Mouse (Mus musculus): ENCODE results near the gene Ap2a1. TPM values are rescaled to one million over a fixed set of nuclear protein-coding genes. Genes with fewer than 3 reads are reported as not detected.

Ap2a1 gene
- 74.2 and 77.0 TPM in 2 replicates for polyA plus RNA-seq (2016; fragmentation: Nextera tagmentation; extraction: Ambion mirVana)

DNA sequence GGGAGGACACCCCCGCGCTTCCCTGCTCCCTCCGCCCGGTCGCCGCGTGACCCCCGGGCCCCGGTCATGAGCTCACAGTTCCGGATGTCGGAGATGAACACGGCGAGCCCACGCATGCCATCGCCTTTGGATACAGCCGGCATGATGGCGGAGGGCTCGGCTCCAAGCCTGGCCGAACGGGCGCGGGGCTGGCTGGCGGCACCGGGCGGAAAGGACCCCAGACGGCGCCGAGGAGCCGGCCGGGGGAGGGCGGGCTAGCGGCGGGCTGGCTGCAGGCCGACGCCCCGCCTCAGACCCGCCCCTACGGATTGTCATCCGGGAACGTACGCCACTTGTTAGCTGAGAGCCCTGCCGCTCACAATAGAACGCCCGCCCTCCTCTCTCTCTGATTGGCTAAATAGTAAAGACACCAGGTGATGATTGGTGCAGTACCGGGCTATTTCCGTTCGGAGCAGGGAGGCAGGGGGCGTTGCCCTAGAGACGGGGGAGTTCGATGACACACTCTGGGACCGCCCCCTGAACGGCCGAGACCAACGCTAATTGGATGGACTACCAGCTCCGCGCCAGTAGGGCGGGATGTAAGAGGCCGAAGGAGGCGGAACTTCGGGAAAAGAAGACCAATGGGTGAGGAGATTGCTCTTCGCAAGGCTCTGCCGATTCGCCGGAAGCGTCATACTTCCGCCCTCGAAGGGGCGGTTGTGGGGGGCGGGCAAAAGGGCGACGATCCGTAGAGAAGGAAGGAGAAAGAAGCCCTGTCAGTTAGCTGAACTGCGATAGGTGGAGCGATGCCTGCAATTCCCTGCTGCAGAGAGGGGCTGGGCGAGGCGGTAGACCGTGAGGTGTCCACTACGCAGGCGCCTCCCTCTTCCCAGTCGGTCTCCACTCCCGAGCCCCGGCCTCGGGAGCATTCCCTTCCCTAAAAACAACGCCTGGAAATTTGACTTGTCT is at the start of gene Ap2a1:
Gene Ap2a1, minus strand, starts transcription at position 293 of the 948 bp plus-strand sequence.
- DNase-seq (ENCODE audit: low spot score): peak; percentile 100
- no peaks in the 10 kb centered on the region for H3K9me3 ChIP-seq (replicated peaks)
- under 1% methylated on average over 84 of the region's 84 CpGs for WGBS
- peak within 1 kb of the TSS; percentile 90 for H3K27ac ChIP-seq (replicated peaks)
- peaks cover 24% of the 10 kb centered on the region for H3K36me3 ChIP-seq
- H3K27me3 ChIP-seq (ENCODE audit: low read depth, poor library complexity, severe bottlenecking): no peaks in the 10 kb centered on the region
- H3K4me1 ChIP-seq: peaks cover 28% of the 10 kb centered on the region
- H3K4me3 ChIP-seq: peak within 1 kb of the TSS; percentile 74

DNA sequence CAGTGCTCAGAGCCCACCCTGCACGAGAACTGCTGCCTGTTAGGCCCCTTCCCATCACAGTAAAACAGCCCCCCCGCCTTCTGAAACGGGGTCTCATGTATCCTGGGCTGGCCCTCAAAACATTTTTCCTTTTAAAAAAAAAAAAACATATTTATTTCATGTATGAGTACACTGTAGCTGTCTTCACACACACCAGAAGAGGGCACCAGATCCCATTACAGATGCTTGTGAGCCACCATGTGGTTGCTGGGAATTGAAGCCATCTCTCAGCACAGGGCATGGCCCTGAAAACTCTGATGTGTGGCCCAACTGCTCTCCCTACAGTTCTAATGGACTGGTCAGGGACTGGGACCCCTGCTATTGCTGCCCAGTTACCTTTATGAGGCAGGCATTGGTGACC is 49.0 kb upstream of the Ap2a1 start:
- WGBS: 96% methylated on average over 3 of the region's 3 CpGs
- Histone ChIP-seq H3K27ac (replicated peaks) (no peak overlapping the region), H3K27me3 (ENCODE audit: low read depth, poor library complexity, severe bottlenecking) (no peaks in the 10 kb centered on the region), H3K9me3 (replicated peaks) (no peaks in the 10 kb centered on the region), H3K36me3 (peaks cover 80% of the 10 kb centered on the region), H3K4me1 (peaks cover 31% of the 10 kb centered on the region), H3K4me3 (no peak overlapping the region)
- DNase-seq (ENCODE audit: low spot score): no peak

DNA sequence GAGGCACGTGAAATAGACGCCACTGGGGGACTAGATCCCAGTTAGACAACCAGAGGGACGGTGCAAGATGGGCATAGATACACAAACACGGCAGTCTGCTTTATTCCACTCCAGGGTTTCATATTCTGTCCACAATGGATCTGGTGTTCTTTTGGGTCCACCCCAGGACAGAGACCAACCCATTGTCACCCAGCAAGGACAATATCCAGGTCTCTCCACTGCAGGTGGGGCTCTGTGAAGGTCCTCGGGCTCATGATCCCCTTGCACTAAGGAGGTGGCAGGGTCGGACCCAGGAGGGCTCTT is 45.8 kb upstream of the Ap2a1 start:
- Histone ChIP-seq H3K4me1 (peaks cover 58% of the 10 kb centered on the region), H3K36me3 (peaks cover 48% of the 10 kb centered on the region), H3K27ac (replicated peaks) (peak overlapping the region; percentile 24; the same call in 1 of the 2 replicates), H3K27me3 (ENCODE audit: low read depth, poor library complexity, severe bottlenecking) (no peaks in the 10 kb centered on the region), H3K9me3 (replicated peaks) (no peaks in the 10 kb centered on the region), H3K4me3 (peak overlapping the region; percentile 55)
- WGBS: 27% methylated on average over 6 of the region's 6 CpGs
- no peak for DNase-seq (ENCODE audit: low spot score)

DNA sequence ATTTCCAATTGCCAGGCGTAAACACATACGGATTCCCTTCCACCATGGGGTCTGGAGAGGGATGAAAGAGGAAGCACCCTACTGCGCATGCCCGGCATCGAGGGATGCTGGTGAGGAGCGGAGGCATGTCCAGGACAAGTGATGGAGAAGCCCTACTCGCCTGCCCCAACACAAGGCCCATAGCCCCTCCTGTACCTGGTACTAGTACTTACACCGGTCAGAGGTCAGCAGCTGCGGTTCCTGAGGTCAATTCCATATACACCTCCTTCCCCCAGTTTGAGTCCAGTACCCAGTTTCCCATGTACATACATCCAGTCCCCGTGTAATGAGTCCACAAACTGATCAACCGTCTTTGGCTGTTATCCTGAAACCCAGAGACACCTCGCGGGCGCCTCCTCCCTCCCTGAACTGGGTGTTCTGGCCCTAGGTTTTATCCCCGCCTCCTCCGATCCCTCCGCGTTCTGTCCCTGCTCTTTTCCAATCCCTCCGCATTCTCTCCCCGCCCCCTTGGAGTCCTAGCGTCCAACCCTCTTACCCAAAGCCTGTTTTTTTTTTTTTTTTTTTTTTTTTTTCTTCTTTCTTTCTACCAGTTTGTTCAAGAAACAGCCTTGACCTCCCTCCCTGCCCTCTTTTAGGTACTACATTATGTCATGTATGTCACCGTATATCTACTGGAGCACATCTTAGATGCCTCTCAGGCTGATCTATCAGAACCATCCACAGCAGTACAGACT is 45.3 kb upstream of the Ap2a1 start, which contains the start of gene Cpt1c:
Gene Cpt1c, minus strand, starts transcription at position 469 of the 734 bp plus-strand sequence.
- WGBS: 1% methylated on average over 22 of the region's 22 CpGs
- Histone ChIP-seq H3K9me3 (replicated peaks) (no peaks in the 10 kb centered on the region), H3K4me3 (peak within 1 kb of the TSS; percentile 55)

DNA sequence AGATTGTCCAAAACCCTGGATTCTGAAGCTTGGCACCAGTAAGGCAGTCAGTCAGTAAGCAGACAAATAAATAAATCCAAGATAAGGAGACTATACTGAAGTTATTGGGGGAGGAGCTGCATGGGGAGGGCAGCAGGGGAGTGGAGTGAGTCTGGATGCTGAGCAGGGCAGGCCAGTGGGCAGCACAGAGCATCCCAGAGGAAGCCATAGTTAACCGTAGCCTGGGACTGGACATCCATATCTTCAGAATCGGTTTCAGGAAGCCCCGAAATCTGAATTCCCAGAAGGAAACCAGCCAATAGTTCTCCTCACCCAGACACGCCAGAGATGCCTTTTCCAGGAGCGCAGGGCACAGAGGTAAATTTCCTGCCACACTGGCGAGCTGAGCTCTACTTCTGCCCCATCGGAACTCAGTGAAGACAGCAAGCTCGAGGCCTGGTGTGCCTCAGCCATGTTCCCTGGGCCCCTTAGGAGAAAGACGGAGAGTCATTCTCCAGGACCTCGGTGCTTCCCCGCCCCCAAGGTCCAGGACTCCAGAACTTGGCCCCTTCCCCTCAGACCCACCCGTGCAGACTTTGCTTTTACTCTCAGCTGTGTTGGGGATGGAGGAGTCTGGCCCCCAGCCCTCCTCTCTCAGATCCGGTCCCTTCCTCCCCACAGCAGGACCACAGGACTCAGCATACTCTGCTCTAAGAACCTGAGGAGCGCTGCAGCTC is 44.3 kb upstream of the Ap2a1 start:
- no peak for DNase-seq (ENCODE audit: low spot score)
- H3K4me1 ChIP-seq: peaks cover 65% of the 10 kb centered on the region
- WGBS: 38% methylated on average over 14 of the region's 14 CpGs

More for the DNA sequence above, 45.3 kb upstream of the Ap2a1 start, which contains the start of gene Cpt1c:
- Histone ChIP-seq H3K4me1 (peaks cover 63% of the 10 kb centered on the region), H3K36me3 (peaks cover 43% of the 10 kb centered on the region), H3K27me3 (ENCODE audit: low read depth, poor library complexity, severe bottlenecking) (no peaks in the 10 kb centered on the region), H3K27ac (replicated peaks) (peak within 1 kb of the TSS; percentile 82)
- peak; percentile 84 for DNase-seq (ENCODE audit: low spot score)

DNA sequence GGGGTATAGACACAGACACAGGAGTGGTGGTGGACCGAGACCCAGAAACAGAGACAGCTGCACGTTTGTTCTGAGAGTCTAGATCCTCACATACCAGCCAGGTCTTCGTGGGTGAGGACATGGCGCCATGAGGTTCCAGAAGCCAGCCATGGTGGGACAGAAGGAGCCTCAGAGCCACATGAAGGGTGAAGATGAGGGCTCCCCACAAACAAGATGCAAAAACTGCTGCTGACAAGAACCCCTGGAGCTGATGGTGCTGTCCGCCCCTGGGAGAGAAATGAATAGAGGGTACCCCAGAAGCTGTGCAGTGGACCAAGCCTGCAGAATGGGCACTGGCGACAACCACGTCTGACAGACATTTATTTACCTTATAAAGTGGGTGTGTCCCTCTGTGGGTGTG is 41.8 kb upstream of the Ap2a1 start:
- H3K27ac ChIP-seq (replicated peaks): peak overlapping the region; percentile 87
- no peaks in the 10 kb centered on the region for H3K9me3 ChIP-seq (replicated peaks)
- peaks cover 23% of the 10 kb centered on the region for H3K36me3 ChIP-seq
- no peaks in the 10 kb centered on the region for H3K27me3 ChIP-seq (ENCODE audit: low read depth, poor library complexity, severe bottlenecking)
- peak overlapping the region; percentile 67 for H3K4me3 ChIP-seq
- no peak for DNase-seq (ENCODE audit: low spot score)
- peaks cover 65% of the 10 kb centered on the region for H3K4me1 ChIP-seq
- WGBS: 77% methylated on average over 7 of the region's 7 CpGs

More for the DNA sequence above, 44.3 kb upstream of the Ap2a1 start:
- H3K4me3 ChIP-seq: peak overlapping the region; percentile 55
- H3K36me3 ChIP-seq: peaks cover 33% of the 10 kb centered on the region
- no peaks in the 10 kb centered on the region for H3K9me3 ChIP-seq (replicated peaks)
- H3K27me3 ChIP-seq (ENCODE audit: low read depth, poor library complexity, severe bottlenecking): no peaks in the 10 kb centered on the region
- H3K27ac ChIP-seq (replicated peaks): peak overlapping the region; percentile 82

DNA sequence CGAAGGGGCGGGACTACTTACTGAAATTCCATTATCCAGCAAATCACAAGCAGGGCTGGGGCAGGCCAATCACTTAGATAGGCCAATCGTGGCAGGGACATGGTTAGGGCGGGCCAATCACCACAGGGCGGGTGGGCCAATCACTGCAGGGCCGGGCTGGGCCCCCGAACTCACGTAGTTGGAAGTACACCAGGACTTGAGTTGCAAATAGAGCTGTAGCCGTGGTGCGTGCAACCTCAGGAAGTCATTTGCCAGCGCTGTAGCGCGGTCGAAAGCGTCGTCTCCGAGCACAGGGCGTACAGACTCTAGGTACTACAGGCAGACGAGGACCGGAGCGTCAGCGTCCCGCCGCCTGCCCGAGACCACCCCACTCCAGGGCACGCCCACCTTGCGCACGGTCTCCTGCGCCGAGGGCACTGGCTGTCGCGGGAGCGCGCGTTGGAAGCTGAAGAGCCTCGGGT is 41.0 kb upstream of the Ap2a1 start:
- under 1% methylated on average over 36 of the region's 36 CpGs for WGBS
- H3K4me3 ChIP-seq: peak overlapping the region; percentile 67
- peak; percentile 94 for DNase-seq (ENCODE audit: low spot score)
- peaks cover 56% of the 10 kb centered on the region for H3K4me1 ChIP-seq
- H3K27ac ChIP-seq (replicated peaks): peak overlapping the region; percentile 87
- H3K36me3 ChIP-seq: peaks cover 23% of the 10 kb centered on the region
- H3K27me3 ChIP-seq (ENCODE audit: low read depth, poor library complexity, severe bottlenecking): no peaks in the 10 kb centered on the region
- no peaks in the 10 kb centered on the region for H3K9me3 ChIP-seq (replicated peaks)

DNA sequence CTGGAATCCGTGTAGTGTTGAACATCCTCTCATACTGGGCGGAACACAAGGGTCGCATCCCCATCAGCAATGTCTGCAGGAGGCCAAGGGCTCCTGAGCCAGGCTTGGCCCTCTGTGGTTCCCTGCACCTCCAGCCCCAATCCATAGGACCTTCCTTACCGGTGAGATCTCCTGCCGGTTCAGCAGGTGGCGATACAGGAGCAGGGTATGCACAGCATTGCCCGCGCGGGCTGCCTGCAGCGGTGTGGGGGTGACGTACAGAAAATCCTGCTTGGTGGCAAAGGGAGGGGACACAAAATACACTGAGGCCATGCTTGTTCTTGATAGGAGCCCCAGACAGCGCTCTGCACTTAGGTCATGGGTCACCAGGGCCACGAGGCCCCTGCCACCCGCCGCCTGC is 37.3 kb upstream of the Ap2a1 start:
- WGBS: 79% methylated on average over 15 of the region's 15 CpGs

DNA sequence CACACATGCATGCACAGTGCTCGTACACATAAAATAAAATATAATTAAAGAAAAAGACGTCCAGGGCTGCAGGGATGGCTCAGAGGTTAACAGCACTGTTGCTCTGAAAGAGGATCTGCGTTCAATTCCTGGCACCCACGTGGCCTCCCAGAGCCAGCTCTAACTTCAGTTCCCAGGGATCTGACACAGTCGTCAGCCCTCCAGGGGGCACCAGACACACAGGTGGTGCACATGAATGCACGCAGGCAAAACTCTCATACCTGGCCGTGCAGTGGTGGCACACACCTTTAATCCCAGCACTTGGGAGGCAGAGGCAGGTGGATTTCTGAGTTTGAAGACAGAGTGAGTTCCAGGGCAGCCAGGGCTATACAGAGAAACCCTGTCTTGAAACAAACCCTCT is 36.7 kb upstream of the Ap2a1 start:
- Histone ChIP-seq H3K36me3 (peaks cover 59% of the 10 kb centered on the region), H3K27ac (replicated peaks) (no peak overlapping the region), H3K4me1 (peaks cover 16% of the 10 kb centered on the region), H3K27me3 (ENCODE audit: low read depth, poor library complexity, severe bottlenecking) (no peaks in the 10 kb centered on the region), H3K9me3 (replicated peaks) (no peaks in the 10 kb centered on the region), H3K4me3 (no peak overlapping the region)
- WGBS: 85% methylated on average over 7 of the region's 7 CpGs
- DNase-seq (ENCODE audit: low spot score): no peak

More for the DNA sequence above, 37.3 kb upstream of the Ap2a1 start:
- Histone ChIP-seq H3K4me1 (peaks cover 23% of the 10 kb centered on the region), H3K9me3 (replicated peaks) (no peaks in the 10 kb centered on the region), H3K36me3 (peaks cover 52% of the 10 kb centered on the region), H3K27me3 (ENCODE audit: low read depth, poor library complexity, severe bottlenecking) (no peaks in the 10 kb centered on the region), H3K27ac (replicated peaks) (no peak overlapping the region), H3K4me3 (no peak overlapping the region)
- no peak for DNase-seq (ENCODE audit: low spot score)

DNA sequence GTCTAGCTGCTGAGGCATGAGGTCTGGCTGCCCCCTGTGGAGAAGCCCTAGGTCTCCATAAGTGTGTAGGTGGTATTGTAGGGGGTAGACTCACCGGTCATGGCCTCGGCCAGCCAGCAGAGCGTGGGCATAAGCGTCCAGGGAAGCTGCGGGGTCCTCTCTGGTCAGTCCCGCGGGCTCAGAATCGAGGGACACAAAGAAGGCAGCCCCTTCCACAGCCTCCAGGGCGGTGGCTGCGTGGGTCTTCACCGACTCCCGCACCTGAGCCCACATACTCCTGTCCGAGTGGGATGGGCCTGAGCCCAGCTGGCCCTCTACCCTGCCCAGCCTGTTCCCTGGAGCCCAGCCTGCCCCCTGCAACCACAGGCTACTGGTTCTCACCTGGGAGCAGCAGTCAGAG is 35.7 kb upstream of the Ap2a1 start:
- WGBS: 95% methylated on average over 13 of the region's 13 CpGs
- no peak for DNase-seq (ENCODE audit: low spot score)
- no peaks in the 10 kb centered on the region for H3K27me3 ChIP-seq (ENCODE audit: low read depth, poor library complexity, severe bottlenecking)
- H3K9me3 ChIP-seq (replicated peaks): no peaks in the 10 kb centered on the region
- no peak overlapping the region for H3K27ac ChIP-seq (replicated peaks)
- peaks cover 6% of the 10 kb centered on the region; the same call in 1 of the 2 replicates for H3K4me1 ChIP-seq
- peaks cover 67% of the 10 kb centered on the region for H3K36me3 ChIP-seq
- no peak overlapping the region for H3K4me3 ChIP-seq

DNA sequence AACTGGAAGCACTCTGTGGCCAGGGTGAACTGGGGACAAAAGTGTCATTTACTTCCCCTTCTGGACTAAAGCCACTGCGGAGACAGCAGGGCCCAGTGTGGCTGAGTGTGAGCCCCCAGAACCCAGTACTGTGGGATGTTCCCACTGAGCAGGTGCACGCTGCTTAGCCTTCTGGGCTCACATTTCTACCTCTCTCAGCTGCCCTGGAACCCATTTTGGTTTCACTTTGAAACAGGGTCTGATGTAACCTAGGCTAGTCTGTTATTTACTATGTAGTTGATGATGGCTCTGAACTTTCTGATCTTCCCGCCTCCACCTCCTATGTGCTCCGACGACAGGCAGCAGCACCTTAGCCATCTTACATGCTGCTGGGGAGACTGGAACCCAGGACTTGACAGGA is 33.5 kb upstream of the Ap2a1 start:
- 94% methylated on average over 5 of the region's 5 CpGs for WGBS
- H3K9me3 ChIP-seq (replicated peaks): no peaks in the 10 kb centered on the region
- H3K27me3 ChIP-seq (ENCODE audit: low read depth, poor library complexity, severe bottlenecking): no peaks in the 10 kb centered on the region
- no peak overlapping the region for H3K4me3 ChIP-seq
- no peak for DNase-seq (ENCODE audit: low spot score)
- H3K36me3 ChIP-seq: peaks cover 75% of the 10 kb centered on the region
- H3K27ac ChIP-seq (replicated peaks): no peak overlapping the region
- no peaks in the 10 kb centered on the region for H3K4me1 ChIP-seq

DNA sequence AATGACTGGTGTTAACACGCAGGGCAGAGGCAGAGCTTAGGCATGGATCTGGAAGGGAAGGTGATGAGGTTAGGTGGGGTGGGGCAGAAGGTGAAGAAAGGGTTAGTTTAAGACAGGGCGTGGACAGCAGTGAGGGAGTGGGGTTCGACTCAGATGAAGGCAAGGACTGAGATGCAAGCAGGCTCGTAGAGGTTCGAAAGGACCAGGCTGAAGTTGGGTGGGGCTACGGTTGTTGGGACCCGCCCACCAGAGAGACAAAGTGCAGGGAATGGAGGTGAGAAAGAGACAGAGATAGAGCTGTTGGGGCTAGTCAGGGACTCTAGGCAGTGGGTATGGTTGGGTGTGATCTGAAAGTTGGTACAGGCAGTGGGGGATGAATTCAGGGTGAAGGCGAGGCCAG is 33.0 kb upstream of the Ap2a1 start:
- WGBS: 89% methylated on average over 8 of the region's 8 CpGs
- peaks cover 2% of the 10 kb centered on the region; the same call in 1 of the 2 replicates for H3K4me1 ChIP-seq
- H3K27me3 ChIP-seq (ENCODE audit: low read depth, poor library complexity, severe bottlenecking): no peaks in the 10 kb centered on the region
- DNase-seq (ENCODE audit: low spot score): no peak
- no peak overlapping the region for H3K27ac ChIP-seq (replicated peaks)
- H3K36me3 ChIP-seq: peaks cover 73% of the 10 kb centered on the region
- no peak overlapping the region for H3K4me3 ChIP-seq
- no peaks in the 10 kb centered on the region for H3K9me3 ChIP-seq (replicated peaks)

All from midbrain, embryonic 10.5 days (tissue).